Mouse (Mus musculus) limb, embryonic 12.5 days (tissue): Measurements from ENCODE around the gene Adam17. TPM values are rescaled to one million over a fixed set of nuclear protein-coding genes. Genes with fewer than 3 reads are reported as not detected.

Source experiments
- ATAC-seq: fragments of 200-750 bp; cut with Nextera tagmentation; 2 replicates; pipeline ENCODE4 v1.8.0; 2017; ENCODE audit warnings: low read depth, moderate TSS enrichment; ENCODE audit not compliant: insufficient number of reproducible peaks, insufficient read depth, low FRiP score, low TSS enrichment
- H3K27ac ChIP-seq: fragments of 300-500 bp; sonication (generic); 2 replicates; pipeline ENCODE4 v1.5.1; 2016; ENCODE audit warnings: mild to moderate bottlenecking, moderate library complexity
- H3K27me3 ChIP-seq: fragments of 300-500 bp; sonication (generic); 2 replicates; pipeline ENCODE4 v1.6.1; 2016; ENCODE audit warnings: mild to moderate bottlenecking, moderate library complexity
- H3K36me3 ChIP-seq: fragments of 300-500 bp; sonication (generic); 2 replicates; pipeline ENCODE4 v1.6.1; 2016; ENCODE audit warnings: mild to moderate bottlenecking, moderate library complexity
- H3K4me1 ChIP-seq: fragments of 300-500 bp; sonication (generic); replicated peaks from 2 replicates; pipeline ENCODE4 v1.6.1; 2016
- H3K4me2 ChIP-seq: fragments of 300-500 bp; sonication (generic); 2 replicates; pipeline ENCODE4 v1.6.1; 2016; ENCODE audit warnings: mild to moderate bottlenecking, moderate library complexity
- H3K4me3 ChIP-seq: fragments of 300-500 bp; sonication (generic); replicated peaks from 2 replicates; pipeline ENCODE4 v1.5.1; 2016; ENCODE audit warnings: mild to moderate bottlenecking
- H3K9ac ChIP-seq: fragments of 300-500 bp; sonication (generic); replicated peaks from 2 replicates; pipeline ENCODE4 v1.6.1; 2016; ENCODE audit warnings: mild to moderate bottlenecking, moderate library complexity
- H3K9me3 ChIP-seq: fragments of 300-500 bp; sonication (generic); 2 replicates; pipeline ENCODE4 v1.6.1; 2016; ENCODE audit warnings: mild to moderate bottlenecking, moderate library complexity
- WGBS: fragments of 180-500 bp; shearing (Covaris S2); methylation state at CpG from one replicate; pipeline ENCODE4 v1.1.7; 2016; 5-methylcytosine and 5-hydroxymethylcytosine counted together
- polyA plus RNA-seq: library from polyadenylated mRNA; unstranded; fragments of >200 nt; fragmentation: Nextera tagmentation; extraction: Ambion mirVana; gene quantifications from 2 replicates; pipeline ENCODE4 v1.2.1, GENCODE M21; 2016

The Adam17 gene
- polyA plus RNA-seq, 1 experiment from 2014 or later = 47.6 TPM

- WGBS = 90% methylated on average over 8 of the region's 8 CpGs
- Histone ChIP-seq H3K27me3 (no peaks in the 10 kb centered on the region), H3K9ac (no peak overlapping the region), H3K4me1 (no peaks in the 10 kb centered on the region), H3K9me3 (no peaks in the 10 kb centered on the region), H3K27ac (no peak overlapping the region), H3K36me3 (peaks cover 93% of the 10 kb centered on the region), H3K4me3 (no peak overlapping the region), H3K4me2 (no peak overlapping the region)
- no peak for ATAC-seq
Measured at GRCm38 (mm10) chr12:21325266-21325665, 48.2 kb downstream of the Adam17 start.

- H3K4me2 ChIP-seq = no peak overlapping the region
- no peak for ATAC-seq
- no peak overlapping the region for H3K9ac ChIP-seq
- H3K36me3 ChIP-seq = peaks cover 93% of the 10 kb centered on the region
- no peak overlapping the region for H3K27ac ChIP-seq
- 87% methylated on average over 5 of the region's 5 CpGs for WGBS
- no peaks in the 10 kb centered on the region for H3K9me3 ChIP-seq
- H3K4me1 ChIP-seq = no peaks in the 10 kb centered on the region
- H3K27me3 ChIP-seq = no peaks in the 10 kb centered on the region
- H3K4me3 ChIP-seq = no peak overlapping the region
Measured at GRCm38 (mm10) chr12:21324101-21324500, 49.3 kb downstream of the Adam17 start.

GRCm38 (mm10) chr12:21322856-21323255 lies 50.6 kb downstream of the Adam17 start:
- Histone ChIP-seq H3K9me3 (no peaks in the 10 kb centered on the region), H3K27ac (no peak overlapping the region), H3K4me3 (no peak overlapping the region), H3K4me2 (no peak overlapping the region), H3K27me3 (no peaks in the 10 kb centered on the region), H3K4me1 (no peaks in the 10 kb centered on the region), H3K9ac (no peak overlapping the region), H3K36me3 (peaks cover 84% of the 10 kb centered on the region)
- WGBS = 96% methylated on average over 9 of the region's 9 CpGs
- no peak for ATAC-seq

- Histone ChIP-seq H3K9me3 (no peaks in the 10 kb centered on the region), H3K36me3 (peaks cover 79% of the 10 kb centered on the region), H3K4me1 (no peaks in the 10 kb centered on the region), H3K27me3 (no peaks in the 10 kb centered on the region), H3K4me3 (no peak overlapping the region), H3K9ac (no peak overlapping the region), H3K4me2 (no peak overlapping the region), H3K27ac (no peak overlapping the region)
- WGBS = 85% methylated on average over 4 of the region's 4 CpGs
- ATAC-seq = no peak
Measured at GRCm38 (mm10) chr12:21322296-21322695, 51.1 kb downstream of the Adam17 start.

GRCm38 (mm10) chr12:21321170-21321569 lies 52.3 kb downstream of the Adam17 start:
- WGBS = 83% methylated on average over 9 of the region's 9 CpGs
- Histone ChIP-seq H3K4me3 (no peak overlapping the region), H3K9ac (no peak overlapping the region), H3K4me1 (0 out of 2 replicates have a peak, but pooled peaks cover 5% of the 10 kb centered on the region), H3K36me3 (peaks cover 67% of the 10 kb centered on the region), H3K27ac (no peak overlapping the region), H3K4me2 (no peak overlapping the region), H3K9me3 (no peaks in the 10 kb centered on the region), H3K27me3 (no peaks in the 10 kb centered on the region)
- no peak for ATAC-seq

- Histone ChIP-seq H3K9ac (no peak overlapping the region), H3K4me3 (no peak overlapping the region), H3K27me3 (no peaks in the 10 kb centered on the region), H3K9me3 (no peaks in the 10 kb centered on the region), H3K36me3 (peaks cover 61% of the 10 kb centered on the region), H3K4me2 (no peak overlapping the region), H3K27ac (no peak overlapping the region), H3K4me1 (0 out of 2 replicates have a peak, but pooled peaks cover 5% of the 10 kb centered on the region)
- 85% methylated on average over 4 of the region's 4 CpGs for WGBS
- no peak for ATAC-seq
Measured at GRCm38 (mm10) chr12:21320317-21320716, 53.1 kb downstream of the Adam17 start.

- Histone ChIP-seq H3K27me3 (no peaks in the 10 kb centered on the region), H3K27ac (no peak overlapping the region), H3K9ac (no peak overlapping the region), H3K9me3 (no peaks in the 10 kb centered on the region), H3K36me3 (peaks cover 63% of the 10 kb centered on the region), H3K4me2 (no peak overlapping the region), H3K4me3 (no peak overlapping the region), H3K4me1 (0 out of 2 replicates have a peak, but pooled peaks cover 5% of the 10 kb centered on the region)
- 79% methylated on average over 12 of the region's 12 CpGs for WGBS
- no peak for ATAC-seq
Measured at GRCm38 (mm10) chr12:21318143-21318895, 55.1 kb downstream of the Adam17 start.

GRCm38 (mm10) chr12:21316869-21317265 lies 56.6 kb downstream of the Adam17 start:
- WGBS = 39% methylated on average over 7 of the region's 7 CpGs
- Histone ChIP-seq H3K36me3 (peaks cover 62% of the 10 kb centered on the region), H3K27ac (no peak overlapping the region)

GRCm38 (mm10) chr12:21315923-21316868 lies 57.2 kb downstream of the Adam17 start, which contains the start of gene Iah1:
TSS of gene Iah1 (plus strand) at chr12:21316389.
- H3K4me1 ChIP-seq = 0 out of 2 replicates have a peak, but pooled peaks cover 5% of the 10 kb centered on the region
- peak; percentile 95 for ATAC-seq
- H3K36me3 ChIP-seq = peaks cover 64% of the 10 kb centered on the region
- no peaks in the 10 kb centered on the region for H3K27me3 ChIP-seq
- H3K4me2 ChIP-seq = peak within 1 kb of the TSS; percentile 63
- WGBS = 3% methylated on average over 51 of the region's 59 CpGs
- peak within 1 kb of the TSS; percentile 71 for H3K4me3 ChIP-seq
- peak within 1 kb of the TSS; percentile 78; the same call in 1 of the 2 replicates for H3K27ac ChIP-seq
- H3K9me3 ChIP-seq = no peaks in the 10 kb centered on the region
- H3K9ac ChIP-seq = peak within 1 kb of the TSS; percentile 74

More at GRCm38 (mm10) chr12:21316869-21317265, 56.6 kb downstream of the Adam17 start:
- Histone ChIP-seq H3K9ac (peak overlapping the region; percentile 74), H3K9me3 (no peaks in the 10 kb centered on the region), H3K4me3 (peak overlapping the region; percentile 71), H3K4me1 (0 out of 2 replicates have a peak, but pooled peaks cover 5% of the 10 kb centered on the region), H3K27me3 (no peaks in the 10 kb centered on the region), H3K4me2 (peak overlapping the region; percentile 63)
- ATAC-seq = no peak

GRCm38 (mm10) chr12:21312201-21312600 lies 61.2 kb downstream of the Adam17 start:
- no peak for ATAC-seq
- Histone ChIP-seq H3K27me3 (no peaks in the 10 kb centered on the region), H3K27ac (no peak overlapping the region), H3K9me3 (no peaks in the 10 kb centered on the region), H3K36me3 (peaks cover 80% of the 10 kb centered on the region), H3K4me3 (no peak overlapping the region), H3K4me2 (no peak overlapping the region), H3K4me1 (0 out of 2 replicates have a peak, but pooled peaks cover 4% of the 10 kb centered on the region), H3K9ac (no peak overlapping the region)
- WGBS = 90% methylated on average over 5 of the region's 5 CpGs

- Histone ChIP-seq H3K4me2 (no peak overlapping the region), H3K9me3 (no peaks in the 10 kb centered on the region), H3K27ac (no peak overlapping the region), H3K27me3 (no peaks in the 10 kb centered on the region), H3K4me3 (no peak overlapping the region), H3K9ac (no peak overlapping the region), H3K36me3 (peaks cover 97% of the 10 kb centered on the region), H3K4me1 (0 out of 2 replicates have a peak, but pooled peaks cover 4% of the 10 kb centered on the region)
- WGBS = 68% methylated on average over 4 of the region's 4 CpGs
- ATAC-seq = 0 out of 2 replicates have a peak, but pooled peaks have one; percentile 43
Measured at GRCm38 (mm10) chr12:21306721-21307120, 66.7 kb downstream of the Adam17 start.
